ENCODE assay signal across 7 mouse cellular contexts in genomic region chr5:143333872-143334271, GRCm38 (mm10). TPM values are rescaled to one million over a fixed set of nuclear protein-coding genes. Genes with fewer than 3 reads are reported as not detected.
DNase-seq lines count a peak whose midpoint lies in the region; ATAC-seq and TF ChIP-seq lines count a peak whose summit lies in the region.

No protein-coding gene starts in this region.

- peak; percentile 80 to 84 (median 82) for TF ChIP-seq CTCF in MEL (IDR thresholded peaks at IDR 0.05 in 2 of 3, conservative IDR thresholded peaks at IDR 0.05 in 1 of 3; ENCODE audit: control insufficient read depth in 1 of 3, insufficient read depth in 1 of 3, low read depth in 2 of 3, low read length in 3 of 3, poor library complexity in 1 of 3, severe bottlenecking in 1 of 3)
- TF ChIP-seq CTCF in layer of hippocampus, adult 2 months (conservative IDR thresholded peaks at IDR 0.05) = peak; percentile 84
- TF ChIP-seq CTCF in lung, postnatal 0 days (IDR thresholded peaks at IDR 0.05) = peak; percentile 80

- peak; percentile 87 for DNase-seq in CD4-positive, CD25-positive, alpha-beta regulatory T cell, adult 2 months (ENCODE audit: low read depth, low spot score)
- peak; percentile 87 for DNase-seq in MEL (ENCODE audit: low read depth, low spot score)
- peak; percentile 64 for DNase-seq in cerebellum, adult 9-11 months
- peak; percentile 81 to 93 for DNase-seq in layer of hippocampus, adult 2 months (ENCODE audit: low spot score in 2 of 2)
- peak; percentile 70 for DNase-seq in lung, postnatal 0 days (ENCODE audit: low spot score)
- peak; percentile 92 for DNase-seq in right cerebral cortex, postnatal 14 days

- no peaks in the 10 kb centered on the region for H3K27me3 ChIP-seq in MEL (ENCODE audit: control insufficient read depth in 1 of 2, insufficient read depth in 2 of 2, low read length in 2 of 2)
- H3K27me3 ChIP-seq in heart, embryonic 13.5 days (replicated peaks) = 0 out of 2 replicates have a peak, but pooled peaks cover 12% of the 10 kb centered on the region
- H3K27me3 ChIP-seq in lung, postnatal 0 days (replicated peaks; ENCODE audit: insufficient read depth, low read length) = no peaks in the 10 kb centered on the region

- H3K9ac ChIP-seq in MEL (ENCODE audit: control insufficient read depth, low read depth, low read length, poor library complexity, severe bottlenecking) = no peak overlapping the region; the same call in 1 of the 2 replicates
- H3K9ac ChIP-seq in heart, embryonic 13.5 days = 0 out of 2 replicates have a peak overlapping the region, but pooled peaks have one; percentile 61
- no peak overlapping the region for H3K9ac ChIP-seq in lung, postnatal 0 days (replicated peaks; ENCODE audit: low read depth)

- H3K36me3 ChIP-seq in MEL (ENCODE audit: control insufficient read depth in 1 of 2, insufficient read depth in 2 of 2, low read length in 2 of 2) = no peaks in the 10 kb centered on the region; a peak in 1 of 4 replicates
- H3K36me3 ChIP-seq in heart, embryonic 13.5 days = peaks cover 4% of the 10 kb centered on the region; the same call in 1 of the 2 replicates
- H3K36me3 ChIP-seq in lung, postnatal 0 days (ENCODE audit: insufficient read depth, low read length) = no peaks in the 10 kb centered on the region

- H3K27ac ChIP-seq in MEL (ENCODE audit: control insufficient read depth, low read depth, low read length) = no peak overlapping the region
- H3K27ac ChIP-seq in heart, embryonic 13.5 days (replicated peaks) = no peak overlapping the region
- no peak overlapping the region for H3K27ac ChIP-seq in layer of hippocampus, adult 2 months
- no peak overlapping the region for H3K27ac ChIP-seq in lung, postnatal 0 days (ENCODE audit: low read length)

- peak overlapping the region; percentile 40 for H3K4me2 ChIP-seq in heart, embryonic 13.5 days
- H3K4me2 ChIP-seq in lung, postnatal 0 days (replicated peaks; ENCODE audit: low read depth, low read length) = no peak overlapping the region

- 10% methylated on average over 5 of the region's 5 CpGs for WGBS in heart, embryonic 13.5 days
- WGBS in lung, postnatal 0 days = 11% methylated on average over 5 of the region's 5 CpGs

- peaks cover under 1% of the 10 kb centered on the region for H3K79me2 ChIP-seq in MEL (ENCODE audit: control insufficient read depth, insufficient read depth, low read length, poor library complexity)

- TF ChIP-seq RAD21 in MEL (IDR thresholded peaks at IDR 0.05; ENCODE audit: low read depth, low read length) = peak; percentile 70

- H3K4me1 ChIP-seq in MEL (ENCODE audit: control insufficient read depth in 1 of 2, insufficient read depth in 2 of 2, low read length in 2 of 2) = peaks cover 0 to 6% of the 10 kb centered on the region in 2 experiments; a peak in 1 of 4 replicates
- H3K4me1 ChIP-seq in heart, embryonic 13.5 days = peaks cover 8% of the 10 kb centered on the region
- no peaks in the 10 kb centered on the region; the same call in 1 of the 2 replicates for H3K4me1 ChIP-seq in lung, postnatal 0 days (ENCODE audit: insufficient read depth, low read depth, low read length)

- no peaks in the 10 kb centered on the region for H3K9me3 ChIP-seq in MEL (replicated peaks; ENCODE audit: insufficient read depth, low read length)
- H3K9me3 ChIP-seq in heart, embryonic 13.5 days = no peaks in the 10 kb centered on the region
- no peaks in the 10 kb centered on the region for H3K9me3 ChIP-seq in lung, postnatal 0 days (ENCODE audit: low read length)

- no peak for TF ChIP-seq EP300 in MEL (IDR thresholded peaks at IDR 0.05; ENCODE audit: low read depth in 1 of 2, low read length in 2 of 2)
- no peak for TF ChIP-seq EP300 in lung, postnatal 0 days (IDR thresholded peaks at IDR 0.05)

- TF ChIP-seq POLR2A in MEL (IDR thresholded peaks at IDR 0.05; ENCODE audit: control insufficient read depth in 1 of 2, insufficient read depth in 1 of 2, low read depth in 1 of 2, low read length in 2 of 2, poor library complexity in 1 of 2) = no peak

- no peak for ATAC-seq in heart, embryonic 13.5 days (ENCODE audit: extremely low read depth, insufficient number of reproducible peaks, low FRiP score, low TSS enrichment)
- ATAC-seq in lung, postnatal 0 days = peak; percentile 38; the same call in 1 of the 2 replicates

- peak overlapping the region; percentile 37 to 70 for H3K4me3 ChIP-seq in MEL (ENCODE audit: control insufficient read depth in 1 of 2, insufficient read depth in 1 of 2, low read depth in 2 of 2, low read length in 2 of 2)
- no peak overlapping the region for H3K4me3 ChIP-seq in heart, embryonic 13.5 days
- H3K4me3 ChIP-seq in layer of hippocampus, adult 2 months = peak overlapping the region; percentile 42
- no peak overlapping the region for H3K4me3 ChIP-seq in lung, postnatal 0 days (ENCODE audit: low read depth, low read length)

TF ChIP-seq in MEL, 35 proteins besides CTCF, POLR2A, EP300 and RAD21:
- TF ChIP-seq KAT2A (conservative IDR thresholded peaks at IDR 0.05; ENCODE audit: low read depth, low read length) (no peak), USF2 (IDR thresholded peaks at IDR 0.05; ENCODE audit: borderline replicate concordance in 1 of 2, insufficient read depth in 1 of 2, low read depth in 1 of 2, low read length in 2 of 2) (no peak), SIN3A (IDR thresholded peaks at IDR 0.05; ENCODE audit: low read length) (no peak), ZC3H11A (IDR thresholded peaks at IDR 0.05; ENCODE audit: low read depth, low read length) (peak; percentile 39; the same call in 1 of the 2 replicates), GATA1 (IDR thresholded peaks at IDR 0.05; ENCODE audit: low read depth, low read length) (no peak), MAZ (IDR thresholded peaks at IDR 0.05; ENCODE audit: low read depth, low read length) (no peak), JUND (IDR thresholded peaks at IDR 0.05; ENCODE audit: low read depth, low read length) (peak; percentile 99), ELF1 (IDR thresholded peaks at IDR 0.05; ENCODE audit: low read depth, low read length) (no peak), USF1 (IDR thresholded peaks at IDR 0.05; ENCODE audit: low read depth, low read length) (no peak), TAL1 (IDR thresholded peaks at IDR 0.05; ENCODE audit: low read length) (no peak), POLR2AphosphoS5 (IDR thresholded peaks at IDR 0.05; ENCODE audit: borderline replicate concordance, low read depth, low read length) (no peak), CHD2 (IDR thresholded peaks at IDR 0.05; ENCODE audit: low read length) (no peak), MYB (IDR thresholded peaks at IDR 0.05; ENCODE audit: low read depth, low read length) (no peak), SMC3 (IDR thresholded peaks at IDR 0.05; ENCODE audit: low read depth, low read length) (peak; percentile 64)

RNA-seq across cellular contexts. Expression of gene Zdhhc4, which starts 4.8 kb away (rescaled TPM):
- 16.2 and 17.6 TPM in 2 replicates for total RNA-seq in MEL (2012; rRNA removed)
- polyA plus RNA-seq in MEL (2012; ENCODE audit: insufficient read depth in 1 of 2, insufficient read length in 2 of 2, low read depth in 1 of 2, low replicate concordance in 2 of 2, missing spikeins in 1 of 2) = 10 to 100 TPM in 1 of 2 experiments, not detected in 1; 62.1 TPM
- polyA plus RNA-seq in heart, embryonic 13.5 days (2015; fragmentation: Nextera tagmentation; extraction: Ambion mirVana) = 50.5 and 57.1 TPM in 2 replicates
- 10 to 100 TPM; 50.1 to 56.3 TPM for total RNA-seq in layer of hippocampus, adult 2 months (2021)
- 72.1 and 87.5 TPM in 2 replicates for polyA plus RNA-seq in lung, postnatal 0 days (2015; fragmentation: Nextera tagmentation; extraction: Ambion mirVana)

RNA-seq across cellular contexts. Expression of gene E130309D02Rik, which starts 18.7 kb away (rescaled TPM):
- total RNA-seq in MEL (2012; rRNA removed) = 51.4 and 59.3 TPM in 2 replicates
- 10 to 100 TPM in 1 of 2 experiments, not detected in 1; 92.4 TPM for polyA plus RNA-seq in MEL (2012; ENCODE audit: insufficient read depth in 1 of 2, insufficient read length in 2 of 2, low read depth in 1 of 2, low replicate concordance in 2 of 2, missing spikeins in 1 of 2)
- 22.6 and 22.7 TPM in 2 replicates for polyA plus RNA-seq in heart, embryonic 13.5 days (2015; fragmentation: Nextera tagmentation; extraction: Ambion mirVana)
- 10 to 100 TPM; 24.8 to 25.0 TPM for total RNA-seq in layer of hippocampus, adult 2 months (2021)
- 18.2 and 19.5 TPM in 2 replicates for polyA plus RNA-seq in lung, postnatal 0 days (2015; fragmentation: Nextera tagmentation; extraction: Ambion mirVana)

RNA-seq across cellular contexts. Expression of gene Grid2ip, which starts 23.3 kb away (rescaled TPM):
- 0.03 TPM in 1 of 2 replicates, not detected in the other for total RNA-seq in MEL (2012; rRNA removed)
- not detected for polyA plus RNA-seq in MEL (2012; ENCODE audit: insufficient read depth in 1 of 2, insufficient read length in 2 of 2, low read depth in 1 of 2, low replicate concordance in 2 of 2, missing spikeins in 1 of 2)
- polyA plus RNA-seq in heart, embryonic 13.5 days (2015; fragmentation: Nextera tagmentation; extraction: Ambion mirVana) = 0.14 TPM in 1 of 2 replicates, not detected in the other
- total RNA-seq in layer of hippocampus, adult 2 months (2021) = 1 to 10 TPM; 1.2 to 2.2 TPM
- not detected in 2 replicates for polyA plus RNA-seq in lung, postnatal 0 days (2015; fragmentation: Nextera tagmentation; extraction: Ambion mirVana)

RNA-seq across cellular contexts. Expression of gene Zfp853, which starts 40.4 kb away (rescaled TPM):
- total RNA-seq in MEL (2012; rRNA removed) = 0.08 TPM in 1 of 2 replicates, not detected in the other
- under 1 TPM in 1 of 2 experiments, not detected in 1; 0.14 TPM for polyA plus RNA-seq in MEL (2012; ENCODE audit: insufficient read depth in 1 of 2, insufficient read length in 2 of 2, low read depth in 1 of 2, low replicate concordance in 2 of 2, missing spikeins in 1 of 2)
- 0.05 TPM in 1 of 2 replicates, not detected in the other for polyA plus RNA-seq in heart, embryonic 13.5 days (2015; fragmentation: Nextera tagmentation; extraction: Ambion mirVana)
- 1 to 10 TPM; 3.5 to 4.8 TPM for total RNA-seq in layer of hippocampus, adult 2 months (2021)
- 0.08 TPM in 1 of 2 replicates, not detected in the other for polyA plus RNA-seq in lung, postnatal 0 days (2015; fragmentation: Nextera tagmentation; extraction: Ambion mirVana)

Comparison
In these comparisons a context has a peak if more than half of its experiments do, and no peak if none do; other contexts are left out.
1. H3K4me3 ChIP-seq: peak in MEL (2 of 2) and layer of hippocampus, adult 2 months (single experiment); none in heart, embryonic 13.5 days (single experiment) and lung, postnatal 0 days (single experiment).
2. Peak in every context shown above with its lines, with median percentiles within 50 percentile points of each other: DNase-seq and CTCF ChIP-seq.